Mouse (Mus musculus): Measurements from ENCODE around the gene Rab11fip4. TPM values are rescaled to one million over a fixed set of nuclear protein-coding genes. Genes with fewer than 3 reads are reported as not detected.
A peak's percentile ranks its signal among the peaks of the same experiment; 100 is the strongest.

Gene Rab11fip4
- polyA plus RNA-seq, 1 experiment from 2014 or later, result 1.3 TPM

- WGBS, result 81% methylated on average over 2 of the region's 2 CpGs
- Histone ChIP-seq H3K4me1 (ENCODE audit: control insufficient read depth, insufficient read depth, low read length) (0 out of 2 replicates have a peak, but pooled peaks cover 3% of the 10 kb centered on the region), H3K9me3 (ENCODE audit: control insufficient read depth, low read length) (no peaks in the 10 kb centered on the region), H3K9ac (ENCODE audit: low read depth, low read length) (no peak overlapping the region), H3K27me3 (replicated peaks; ENCODE audit: control insufficient read depth, insufficient read depth, low read length) (no peaks in the 10 kb centered on the region), H3K27ac (ENCODE audit: low read length) (no peak overlapping the region), H3K4me2 (ENCODE audit: low read depth, low read length) (no peak overlapping the region), H3K36me3 (ENCODE audit: control insufficient read depth, insufficient read depth, low read length) (no peaks in the 10 kb centered on the region; the same call in 1 of the 2 replicates), H3K4me3 (ENCODE audit: low read length) (no peak overlapping the region)
- ATAC-seq, result no peak
Measured at GRCm38 (mm10) chr11:79730462-79730861, 139.4 kb downstream of the Rab11fip4 start.

DNA sequence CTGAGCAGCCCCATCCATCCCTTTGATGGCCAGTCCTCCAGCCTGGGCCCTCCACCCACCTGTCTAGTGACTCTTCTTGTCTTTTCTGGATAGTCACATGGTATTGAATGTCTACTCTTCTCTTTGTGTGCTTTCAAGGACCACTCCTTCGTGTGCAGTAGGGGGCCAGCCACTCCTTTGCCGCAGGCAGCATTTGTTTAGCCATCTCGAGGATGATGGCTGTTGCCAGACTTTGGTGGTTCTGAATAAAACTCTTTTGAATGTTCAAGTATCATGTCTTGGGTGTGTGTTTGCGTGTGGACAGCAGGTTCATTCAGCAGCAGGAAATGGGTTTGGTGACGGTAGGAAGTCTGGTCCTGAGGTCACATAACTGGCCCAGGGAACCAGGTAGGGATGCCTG is 140.5 kb downstream of the Rab11fip4 start:
- no peaks in the 10 kb centered on the region; the same call in 1 of the 2 replicates for H3K36me3 ChIP-seq (ENCODE audit: control insufficient read depth, insufficient read depth, low read length)
- H3K4me1 ChIP-seq (ENCODE audit: control insufficient read depth, insufficient read depth, low read length), result 0 out of 2 replicates have a peak, but pooled peaks cover 7% of the 10 kb centered on the region
- no peak for ATAC-seq
- WGBS, result 87% methylated on average over 5 of the region's 5 CpGs
- H3K9me3 ChIP-seq (ENCODE audit: control insufficient read depth, low read length), result no peaks in the 10 kb centered on the region
- H3K4me3 ChIP-seq (ENCODE audit: low read length), result no peak overlapping the region
- no peak overlapping the region for H3K9ac ChIP-seq (ENCODE audit: low read depth, low read length)
- no peak overlapping the region for H3K27ac ChIP-seq (ENCODE audit: low read length)
- no peak overlapping the region for H3K4me2 ChIP-seq (ENCODE audit: low read depth, low read length)
- no peaks in the 10 kb centered on the region for H3K27me3 ChIP-seq (replicated peaks; ENCODE audit: control insufficient read depth, insufficient read depth, low read length)

GRCm38 (mm10) chr11:79733013-79733412 is 142.0 kb downstream of the Rab11fip4 start:
- Histone ChIP-seq H3K4me2 (ENCODE audit: low read depth, low read length) (no peak overlapping the region), H3K36me3 (ENCODE audit: control insufficient read depth, insufficient read depth, low read length) (no peaks in the 10 kb centered on the region; the same call in 1 of the 2 replicates), H3K27ac (ENCODE audit: low read length) (no peak overlapping the region), H3K9me3 (ENCODE audit: control insufficient read depth, low read length) (no peaks in the 10 kb centered on the region), H3K4me1 (ENCODE audit: control insufficient read depth, insufficient read depth, low read length) (peaks cover 20% of the 10 kb centered on the region), H3K4me3 (ENCODE audit: low read length) (no peak overlapping the region), H3K27me3 (replicated peaks; ENCODE audit: control insufficient read depth, insufficient read depth, low read length) (no peaks in the 10 kb centered on the region), H3K9ac (ENCODE audit: low read depth, low read length) (no peak overlapping the region)
- 87% methylated on average over 6 of the region's 6 CpGs for WGBS
- ATAC-seq, result no peak

DNA sequence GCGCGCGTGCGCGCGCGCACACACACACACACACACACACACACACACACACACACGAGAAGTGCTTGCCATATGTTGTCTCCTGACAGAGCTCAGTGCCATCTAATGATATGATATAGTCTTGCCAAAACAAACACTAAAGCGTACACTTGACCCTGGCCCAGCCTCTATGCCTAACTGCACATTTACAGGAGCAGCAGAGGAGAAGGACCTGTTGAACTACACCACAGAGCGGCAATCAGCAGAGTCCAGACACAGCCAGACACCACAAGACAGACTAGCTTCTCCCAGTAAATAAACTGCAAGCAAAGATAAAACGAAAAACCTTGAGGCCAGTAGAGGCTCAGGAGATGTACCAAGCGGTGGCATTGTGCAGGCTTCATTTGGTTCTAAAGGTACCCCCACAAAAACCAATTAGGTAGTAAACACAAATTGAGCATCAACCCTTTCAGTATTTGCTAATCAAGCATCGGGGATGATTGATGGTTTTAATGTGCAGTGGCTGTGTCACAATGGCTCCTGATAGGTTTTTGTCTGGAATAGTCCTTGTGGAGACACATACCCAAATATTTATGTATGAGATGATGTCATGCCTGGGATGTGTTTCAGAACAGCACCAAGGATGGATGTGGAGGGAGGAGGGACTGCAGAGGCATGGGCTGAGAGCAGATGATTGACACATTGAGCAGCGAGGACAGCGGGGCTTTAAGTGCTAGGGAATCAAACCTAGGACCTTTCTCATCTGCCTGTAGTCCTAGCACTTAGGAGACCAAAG is 145.4 kb downstream of the Rab11fip4 start:
- no peaks in the 10 kb centered on the region for H3K36me3 ChIP-seq (ENCODE audit: control insufficient read depth, insufficient read depth, low read length)
- no peaks in the 10 kb centered on the region for H3K9me3 ChIP-seq (ENCODE audit: control insufficient read depth, low read length)
- peaks cover 32% of the 10 kb centered on the region for H3K4me1 ChIP-seq (ENCODE audit: control insufficient read depth, insufficient read depth, low read length)
- no peak overlapping the region for H3K4me2 ChIP-seq (ENCODE audit: low read depth, low read length)
- ATAC-seq, result peak; percentile 61
- peak overlapping the region; percentile 31; the same call in 1 of the 2 replicates for H3K9ac ChIP-seq (ENCODE audit: low read depth, low read length)
- no peak overlapping the region for H3K4me3 ChIP-seq (ENCODE audit: low read length)
- no peaks in the 10 kb centered on the region for H3K27me3 ChIP-seq (replicated peaks; ENCODE audit: control insufficient read depth, insufficient read depth, low read length)
- H3K27ac ChIP-seq (ENCODE audit: low read length), result peak overlapping the region; percentile 50
- WGBS, result 73% methylated on average over 15 of the region's 15 CpGs

DNA sequence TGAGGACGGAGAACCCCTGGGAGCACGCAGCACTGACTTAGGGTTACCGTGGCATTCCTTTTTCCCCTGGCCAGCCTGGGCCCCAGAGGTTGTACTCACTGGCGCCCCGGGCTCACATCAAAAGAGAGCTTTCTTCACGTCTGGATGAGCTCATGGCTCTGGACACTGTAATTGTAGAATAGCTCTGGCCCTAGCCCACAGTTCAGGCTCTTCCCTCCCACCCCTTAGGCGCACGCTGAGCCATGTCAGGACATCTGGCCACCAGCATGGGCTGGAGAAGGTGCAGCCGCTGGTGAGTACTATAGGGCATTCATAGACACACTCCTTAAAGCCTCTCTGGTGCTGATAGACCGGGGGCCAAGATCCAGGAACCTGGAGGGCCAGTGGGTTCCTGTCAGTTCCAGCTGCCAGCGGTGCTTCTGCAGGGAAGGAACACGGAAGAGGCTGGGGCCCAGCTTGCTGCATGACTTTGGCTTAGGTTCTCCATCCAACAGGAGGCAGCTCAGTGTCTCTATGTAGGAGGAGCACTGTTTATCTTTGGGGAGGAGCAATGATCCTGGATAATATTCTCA is 146.2 kb downstream of the Rab11fip4 start:
- Histone ChIP-seq H3K36me3 (ENCODE audit: control insufficient read depth, insufficient read depth, low read length) (no peaks in the 10 kb centered on the region), H3K27me3 (replicated peaks; ENCODE audit: control insufficient read depth, insufficient read depth, low read length) (no peaks in the 10 kb centered on the region), H3K4me1 (ENCODE audit: control insufficient read depth, insufficient read depth, low read length) (peaks cover 32% of the 10 kb centered on the region), H3K9ac (ENCODE audit: low read depth, low read length) (peak overlapping the region; percentile 31; the same call in 1 of the 2 replicates), H3K4me3 (ENCODE audit: low read length) (no peak overlapping the region), H3K4me2 (ENCODE audit: low read depth, low read length) (no peak overlapping the region), H3K9me3 (ENCODE audit: control insufficient read depth, low read length) (no peaks in the 10 kb centered on the region), H3K27ac (ENCODE audit: low read length) (peak overlapping the region; percentile 50)
- WGBS, result 46% methylated on average over 12 of the region's 12 CpGs
- peak; percentile 41; the same call in 1 of the 2 replicates for ATAC-seq

GRCm38 (mm10) chr11:79737865-79738502 is 147.0 kb downstream of the Rab11fip4 start:
- ATAC-seq, result 0 out of 2 replicates have a peak, but pooled peaks have one; percentile 27

GRCm38 (mm10) chr11:79738725-79739558 is 147.9 kb downstream of the Rab11fip4 start:
- ATAC-seq, result peak; percentile 75
- H3K36me3 ChIP-seq (ENCODE audit: control insufficient read depth, insufficient read depth, low read length), result no peaks in the 10 kb centered on the region
- 55% methylated on average over 19 of the region's 19 CpGs for WGBS
- no peak overlapping the region for H3K9ac ChIP-seq (ENCODE audit: low read depth, low read length)
- H3K27me3 ChIP-seq (replicated peaks; ENCODE audit: control insufficient read depth, insufficient read depth, low read length), result no peaks in the 10 kb centered on the region
- H3K4me2 ChIP-seq (ENCODE audit: low read depth, low read length), result no peak overlapping the region
- H3K4me1 ChIP-seq (ENCODE audit: control insufficient read depth, insufficient read depth, low read length), result peaks cover 32% of the 10 kb centered on the region
- no peak overlapping the region for H3K4me3 ChIP-seq (ENCODE audit: low read length)
- no peaks in the 10 kb centered on the region for H3K9me3 ChIP-seq (ENCODE audit: control insufficient read depth, low read length)
- peak overlapping the region; percentile 72 for H3K27ac ChIP-seq (ENCODE audit: low read length)

More at GRCm38 (mm10) chr11:79737865-79738502, 147.0 kb downstream of the Rab11fip4 start:
- Histone ChIP-seq H3K27ac (ENCODE audit: low read length) (peak overlapping the region; percentile 72), H3K9me3 (ENCODE audit: control insufficient read depth, low read length) (no peaks in the 10 kb centered on the region), H3K4me1 (ENCODE audit: control insufficient read depth, insufficient read depth, low read length) (peaks cover 32% of the 10 kb centered on the region), H3K4me2 (ENCODE audit: low read depth, low read length) (no peak overlapping the region), H3K4me3 (ENCODE audit: low read length) (no peak overlapping the region), H3K36me3 (ENCODE audit: control insufficient read depth, insufficient read depth, low read length) (no peaks in the 10 kb centered on the region), H3K27me3 (replicated peaks; ENCODE audit: control insufficient read depth, insufficient read depth, low read length) (no peaks in the 10 kb centered on the region), H3K9ac (ENCODE audit: low read depth, low read length) (no peak overlapping the region)
- 80% methylated on average over 6 of the region's 6 CpGs for WGBS

DNA sequence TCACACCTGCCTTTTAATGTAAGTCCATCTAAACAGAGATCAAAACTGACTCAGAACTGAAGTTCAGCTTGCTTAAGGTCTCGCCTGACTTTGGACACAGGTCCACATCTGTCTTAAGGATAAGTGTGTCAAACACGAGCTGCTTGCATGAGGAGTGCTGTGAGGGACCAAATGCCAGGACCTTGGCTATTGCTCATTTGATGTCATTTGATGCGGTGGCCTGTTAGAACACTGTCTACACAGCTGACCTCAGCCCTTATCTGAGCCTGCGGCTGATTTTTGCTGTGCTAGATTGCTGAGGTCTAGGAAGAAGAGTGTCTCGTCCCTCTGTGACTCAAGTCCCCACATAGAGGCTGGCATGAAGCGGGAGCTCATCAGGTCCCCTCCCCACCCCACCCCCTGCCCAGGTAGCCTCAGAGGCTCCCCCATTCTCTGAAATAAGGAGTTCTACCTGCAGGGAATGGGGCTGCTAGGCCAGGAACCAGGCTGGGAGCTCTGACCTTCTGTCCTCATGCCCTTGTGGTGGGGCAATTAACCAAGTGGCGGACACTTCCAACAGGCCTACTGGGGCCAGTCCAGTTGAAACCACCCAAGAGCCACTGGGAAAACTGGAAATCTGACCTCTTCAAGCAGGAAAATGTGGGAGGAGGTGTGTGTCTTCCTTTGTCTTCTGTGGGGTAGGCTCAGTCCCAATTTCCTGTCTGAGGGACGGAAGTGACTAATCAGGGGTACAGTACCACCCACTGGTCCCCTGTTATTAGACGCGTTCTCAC is 149.9 kb downstream of the Rab11fip4 start:
- Histone ChIP-seq H3K4me2 (ENCODE audit: low read depth, low read length) (no peak overlapping the region), H3K4me1 (ENCODE audit: control insufficient read depth, insufficient read depth, low read length) (peaks cover 32% of the 10 kb centered on the region), H3K9ac (ENCODE audit: low read depth, low read length) (no peak overlapping the region), H3K27ac (ENCODE audit: low read length) (no peak overlapping the region), H3K27me3 (replicated peaks; ENCODE audit: control insufficient read depth, insufficient read depth, low read length) (no peaks in the 10 kb centered on the region), H3K36me3 (ENCODE audit: control insufficient read depth, insufficient read depth, low read length) (no peaks in the 10 kb centered on the region), H3K4me3 (ENCODE audit: low read length) (no peak overlapping the region), H3K9me3 (ENCODE audit: control insufficient read depth, low read length) (no peaks in the 10 kb centered on the region)
- no peak for ATAC-seq
- 84% methylated on average over 10 of the region's 10 CpGs for WGBS

All from intestine, embryonic 16.5 days (tissue).